Mouse (Mus musculus) liver, adult 2 months (tissue): ENCODE data around the gene Tomm22.

ENCODE experiments used
- CTCF ChIP-seq: fragments of 200-500 bp; IDR thresholded peaks from 2 replicates; pipeline ENCODE4 v1.5.1; 2011; ENCODE audit warnings: low read depth, low read length, control low read depth
- POLR2A ChIP-seq: fragments of 200-500 bp; IDR thresholded peaks from 2 replicates; pipeline ENCODE4 v1.6.1; 2011; ENCODE audit warnings: low read length, control low read depth; ENCODE audit not compliant: insufficient read depth; ENCODE audit errors: extremely low read depth

GRCm38 (mm10) chr15:79669195-79669594 is 1.5 kb upstream of the Tomm22 start:
- TF ChIP-seq CTCF: peak; percentile 35; the same call in 1 of the 2 replicates
- no peak for TF ChIP-seq POLR2A
